Mouse (Mus musculus): Measurements from ENCODE around the gene Gli3. TPM values are rescaled to one million over a fixed set of nuclear protein-coding genes. Genes with fewer than 3 reads are reported as not detected.

Gene Gli3
- polyA plus RNA-seq, 1 experiment from 2014 or later, result 32.3 TPM

DNA sequence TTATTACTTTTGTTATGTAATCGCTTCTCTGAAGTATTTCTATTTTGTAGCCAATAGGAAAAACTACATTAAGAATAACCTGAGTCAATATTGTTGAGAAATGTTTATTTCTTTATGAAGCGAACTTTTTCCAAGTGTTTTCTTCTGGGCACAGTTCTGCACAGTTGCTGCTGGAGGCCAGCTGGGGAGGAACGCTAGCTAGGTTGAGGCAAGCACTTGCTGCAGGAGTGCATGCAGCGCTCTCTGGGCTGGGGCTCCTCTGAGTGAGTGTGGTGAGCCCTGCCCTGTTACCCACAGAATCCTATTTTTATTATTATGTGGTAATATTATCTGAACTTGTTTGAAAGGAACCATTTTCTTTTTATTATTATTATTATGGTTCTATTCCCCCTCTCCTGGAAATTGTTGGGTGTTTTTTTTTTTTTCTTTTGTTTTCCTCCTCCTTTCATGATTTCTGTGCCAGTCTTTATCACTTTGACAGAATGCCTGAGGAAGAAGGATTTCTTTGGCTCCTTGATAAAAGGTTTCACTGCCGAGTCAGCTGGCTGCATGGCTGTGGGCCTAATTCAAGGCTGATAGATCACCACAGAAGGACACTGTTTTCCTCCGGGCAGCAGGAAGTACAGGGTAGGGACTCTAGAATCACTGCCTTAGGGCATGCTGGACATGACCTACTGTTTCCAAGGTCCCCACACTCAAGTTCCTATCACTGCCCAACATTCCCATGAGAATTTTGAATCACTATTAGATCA is 225.2 kb downstream of the Gli3 start:
- no peaks in the 10 kb centered on the region for H3K27me3 ChIP-seq (ENCODE audit: insufficient read depth, poor library complexity, severe bottlenecking)
- H3K9me3 ChIP-seq, result no peaks in the 10 kb centered on the region
- H3K4me1 ChIP-seq (replicated peaks), result no peaks in the 10 kb centered on the region
- H3K4me3 ChIP-seq, result no peak overlapping the region
- DNase-seq (ENCODE audit: low spot score), result no peak
- H3K27ac ChIP-seq, result no peak overlapping the region
- H3K36me3 ChIP-seq, result 0 out of 2 replicates have a peak, but pooled peaks cover 6% of the 10 kb centered on the region
- whole genome bisulfite sequencing, result 78% methylated on average over 6 of the region's 6 CpGs

DNA sequence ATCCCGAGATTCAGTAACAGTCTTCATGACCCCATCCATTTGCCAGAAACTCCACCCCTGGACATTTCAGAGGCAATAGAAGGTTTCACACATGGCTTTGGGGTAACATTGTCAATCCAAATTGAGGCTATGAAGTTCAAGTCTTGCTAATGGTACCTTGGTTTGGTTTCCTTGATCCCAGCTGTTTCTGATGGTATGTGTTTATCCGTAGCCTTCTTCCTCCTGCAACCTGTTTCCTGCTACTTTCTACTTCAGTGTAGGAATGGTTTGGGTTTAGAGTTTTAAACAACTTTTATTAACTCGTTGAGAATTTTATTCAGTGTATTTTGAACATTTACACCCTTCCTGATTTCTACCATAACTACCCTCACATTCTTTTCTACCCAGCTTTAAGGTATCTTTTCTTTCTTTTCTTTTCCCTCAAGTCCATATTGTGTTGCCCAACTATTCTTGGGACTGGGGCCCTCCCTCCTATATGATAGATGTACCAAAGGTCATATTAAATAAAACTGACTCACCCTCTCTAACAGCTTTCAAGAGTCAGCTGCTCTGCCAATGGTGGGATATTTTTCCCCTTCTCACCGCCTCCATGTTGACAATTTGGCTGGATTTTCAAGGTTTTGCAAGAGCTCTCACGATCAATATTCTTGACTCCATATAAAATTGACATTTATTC is 225.9 kb downstream of the Gli3 start:
- Histone ChIP-seq H3K4me3 (no peak overlapping the region), H3K27ac (no peak overlapping the region), H3K36me3 (0 out of 2 replicates have a peak, but pooled peaks cover 3% of the 10 kb centered on the region), H3K4me1 (replicated peaks) (no peaks in the 10 kb centered on the region), H3K9me3 (no peaks in the 10 kb centered on the region), H3K27me3 (ENCODE audit: insufficient read depth, poor library complexity, severe bottlenecking) (no peaks in the 10 kb centered on the region)
- DNase-seq (ENCODE audit: low spot score), result no peak
- whole genome bisulfite sequencing, result 91% methylated on average over 5 of the region's 5 CpGs

DNA sequence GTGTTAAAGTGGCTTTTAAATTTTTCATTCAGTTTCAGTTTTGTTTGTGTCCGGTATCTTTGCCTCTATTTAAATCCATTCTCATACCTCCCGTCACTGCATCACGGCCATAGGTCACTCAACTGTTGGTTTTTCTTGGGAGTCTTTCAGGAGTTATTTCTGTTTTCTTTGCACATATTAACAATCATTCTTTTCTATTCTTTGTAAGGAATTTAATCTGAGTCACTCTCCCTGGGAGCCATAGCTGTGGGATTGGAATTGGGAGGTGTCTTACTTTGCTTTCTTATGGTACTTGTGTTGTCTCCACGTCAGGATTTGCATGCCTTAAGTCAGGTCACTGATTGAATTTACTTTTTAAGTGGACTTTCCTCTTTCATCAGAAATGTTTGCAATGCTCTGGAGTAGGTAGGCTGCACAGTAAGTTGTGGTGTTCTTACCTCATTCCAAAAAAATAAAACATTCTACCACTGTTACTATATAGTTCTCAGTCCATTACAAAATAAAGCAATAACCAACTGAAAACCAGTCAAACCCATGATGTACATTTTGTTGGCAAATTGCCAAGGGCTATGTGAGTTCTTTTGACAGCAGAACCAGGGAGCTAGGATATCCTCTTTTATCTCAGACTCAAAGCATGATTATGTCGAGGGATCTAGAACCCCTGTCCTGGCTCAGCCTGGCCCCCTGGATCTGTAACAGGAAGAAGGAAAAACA is 228.9 kb downstream of the Gli3 start:
- DNase-seq (ENCODE audit: low spot score), result no peak
- peaks cover 10% of the 10 kb centered on the region; the same call in 1 of the 2 replicates for H3K36me3 ChIP-seq

DNA sequence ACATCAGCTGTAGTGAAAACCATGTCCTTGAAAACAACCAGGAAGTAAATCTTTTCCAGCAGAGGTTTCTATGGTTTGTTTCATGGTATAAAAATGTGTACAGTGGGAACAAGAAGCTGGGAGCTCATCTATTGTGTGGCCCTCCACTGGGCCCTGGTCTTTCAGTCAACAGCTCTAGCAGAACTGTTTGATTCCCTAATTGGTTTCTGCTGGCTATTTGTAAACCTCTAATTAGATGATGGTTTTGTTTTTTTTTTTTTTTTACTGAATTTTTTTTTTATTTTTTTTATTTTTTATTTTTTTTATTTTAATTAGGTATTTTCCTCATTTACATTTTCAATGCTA is 229.4 kb downstream of the Gli3 start:
- no peak overlapping the region for H3K27ac ChIP-seq
- H3K4me3 ChIP-seq, result no peak overlapping the region
- no peak for DNase-seq (ENCODE audit: low spot score)
- no peaks in the 10 kb centered on the region for H3K9me3 ChIP-seq
- H3K4me1 ChIP-seq (replicated peaks), result no peaks in the 10 kb centered on the region
- H3K36me3 ChIP-seq, result peaks cover 10% of the 10 kb centered on the region; the same call in 1 of the 2 replicates
- H3K27me3 ChIP-seq (ENCODE audit: insufficient read depth, poor library complexity, severe bottlenecking), result no peaks in the 10 kb centered on the region

More for the DNA sequence above, 228.9 kb downstream of the Gli3 start:
- H3K4me1 ChIP-seq (replicated peaks), result no peaks in the 10 kb centered on the region
- H3K27ac ChIP-seq, result no peak overlapping the region
- H3K9me3 ChIP-seq, result no peaks in the 10 kb centered on the region
- 74% methylated on average over 5 of the region's 5 CpGs for WGBS
- no peaks in the 10 kb centered on the region for H3K27me3 ChIP-seq (ENCODE audit: insufficient read depth, poor library complexity, severe bottlenecking)
- no peak overlapping the region for H3K4me3 ChIP-seq

DNA sequence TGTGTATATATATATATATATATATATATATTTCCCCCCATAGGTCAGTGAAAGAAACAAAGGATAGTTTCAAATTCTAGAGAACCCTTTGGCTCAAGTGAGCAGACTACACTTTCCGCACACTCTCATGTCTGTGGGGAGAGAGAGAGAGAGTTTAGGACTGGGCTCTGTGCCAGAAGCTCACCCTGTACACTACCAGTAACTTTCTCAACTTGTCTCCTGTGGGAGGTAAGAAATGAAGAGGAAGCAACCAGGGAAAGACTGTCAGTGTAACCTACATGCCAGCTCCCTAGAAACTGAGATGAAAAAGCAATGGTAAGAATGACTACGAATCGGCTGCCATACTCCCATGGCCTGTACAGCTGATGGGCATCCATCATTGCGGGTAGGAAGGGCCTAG is 235.2 kb downstream of the Gli3 start:
- 94% methylated on average over 4 of the region's 4 CpGs for WGBS
- H3K27me3 ChIP-seq (ENCODE audit: insufficient read depth, poor library complexity, severe bottlenecking), result no peaks in the 10 kb centered on the region
- H3K4me3 ChIP-seq, result no peak overlapping the region
- no peaks in the 10 kb centered on the region for H3K9me3 ChIP-seq
- H3K4me1 ChIP-seq (replicated peaks), result no peaks in the 10 kb centered on the region
- no peak overlapping the region for H3K27ac ChIP-seq
- peaks cover 10% of the 10 kb centered on the region; the same call in 1 of the 2 replicates for H3K36me3 ChIP-seq
- no peak for DNase-seq (ENCODE audit: low spot score)

DNA sequence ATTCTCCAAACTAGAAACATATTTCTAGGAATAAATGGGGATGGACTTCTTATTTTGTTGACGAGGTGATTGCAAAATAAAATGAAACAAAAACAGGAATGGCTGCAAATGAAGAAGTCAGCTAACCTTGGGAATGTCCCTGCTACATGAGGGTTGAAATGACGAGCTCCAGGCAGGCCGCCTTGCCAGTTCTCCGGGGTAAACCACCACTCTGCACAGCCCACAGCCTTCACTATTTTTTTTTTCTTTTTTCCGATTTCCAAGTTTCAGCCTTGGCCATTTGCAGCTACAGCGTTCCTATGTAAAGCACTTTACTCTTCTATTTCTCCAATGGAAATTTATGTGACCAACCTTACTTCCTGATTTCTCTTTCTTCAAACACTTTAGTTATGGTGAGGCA is 236.1 kb downstream of the Gli3 start:
- Histone ChIP-seq H3K4me3 (no peak overlapping the region), H3K27ac (no peak overlapping the region), H3K36me3 (peaks cover 7% of the 10 kb centered on the region; the same call in 1 of the 2 replicates), H3K27me3 (ENCODE audit: insufficient read depth, poor library complexity, severe bottlenecking) (no peaks in the 10 kb centered on the region), H3K4me1 (replicated peaks) (no peaks in the 10 kb centered on the region), H3K9me3 (no peaks in the 10 kb centered on the region)
- no peak for DNase-seq (ENCODE audit: low spot score)
- 89% methylated on average over 6 of the region's 6 CpGs for WGBS

DNA sequence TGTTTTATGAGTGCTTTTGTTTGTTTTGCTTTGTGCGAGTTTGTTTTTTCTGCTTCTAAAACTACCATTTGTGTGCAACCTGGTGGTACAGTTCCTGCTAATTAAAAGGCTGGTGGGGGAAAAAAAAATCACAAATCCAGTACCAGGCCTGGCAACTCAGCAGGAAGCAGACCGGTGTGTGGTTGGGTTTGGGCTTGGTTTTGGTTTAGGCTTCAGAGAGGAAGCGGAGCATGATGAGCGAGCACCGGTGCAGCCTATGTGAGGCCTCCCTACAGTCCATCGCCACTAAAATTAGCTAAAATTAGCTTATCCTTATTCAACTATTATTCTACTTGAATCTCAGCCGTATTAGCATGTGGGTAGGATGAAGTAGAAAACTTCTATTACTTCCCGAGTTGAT is 241.6 kb downstream of the Gli3 start:
- 77% methylated on average over 8 of the region's 8 CpGs for WGBS
- H3K4me3 ChIP-seq, result no peak overlapping the region
- DNase-seq (ENCODE audit: low spot score), result no peak
- H3K4me1 ChIP-seq (replicated peaks), result peaks cover 28% of the 10 kb centered on the region
- no peaks in the 10 kb centered on the region for H3K27me3 ChIP-seq (ENCODE audit: insufficient read depth, poor library complexity, severe bottlenecking)
- no peaks in the 10 kb centered on the region for H3K9me3 ChIP-seq
- H3K36me3 ChIP-seq, result no peaks in the 10 kb centered on the region
- H3K27ac ChIP-seq, result no peak overlapping the region

DNA sequence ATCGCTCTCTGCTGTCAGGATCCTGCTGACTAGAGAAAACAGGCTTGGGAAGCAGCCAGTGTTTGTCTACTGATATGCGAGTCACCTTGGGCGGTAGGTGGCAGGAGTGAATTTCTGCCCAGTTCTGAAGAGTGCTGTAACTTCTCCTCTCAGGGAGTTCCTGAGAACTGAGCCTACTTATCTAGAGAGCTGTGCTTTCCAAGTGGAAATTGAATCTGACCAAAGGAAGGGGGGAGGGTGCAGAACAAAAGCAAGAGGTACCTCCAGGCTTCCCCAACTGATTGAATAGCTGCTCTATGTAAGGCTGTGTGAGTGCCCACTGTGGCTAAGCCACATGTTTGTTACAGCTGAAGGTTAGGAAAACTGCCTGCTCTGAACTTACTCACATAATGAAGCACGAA is 244.4 kb downstream of the Gli3 start:
- Histone ChIP-seq H3K4me3 (no peak overlapping the region), H3K27ac (peak overlapping the region; percentile 71), H3K4me1 (replicated peaks) (peaks cover 45% of the 10 kb centered on the region), H3K27me3 (ENCODE audit: insufficient read depth, poor library complexity, severe bottlenecking) (peaks cover 15% of the 10 kb centered on the region), H3K9me3 (no peaks in the 10 kb centered on the region), H3K36me3 (no peaks in the 10 kb centered on the region)
- WGBS, result 39% methylated on average over 4 of the region's 4 CpGs
- DNase-seq (ENCODE audit: low spot score), result peak; percentile 12

DNA sequence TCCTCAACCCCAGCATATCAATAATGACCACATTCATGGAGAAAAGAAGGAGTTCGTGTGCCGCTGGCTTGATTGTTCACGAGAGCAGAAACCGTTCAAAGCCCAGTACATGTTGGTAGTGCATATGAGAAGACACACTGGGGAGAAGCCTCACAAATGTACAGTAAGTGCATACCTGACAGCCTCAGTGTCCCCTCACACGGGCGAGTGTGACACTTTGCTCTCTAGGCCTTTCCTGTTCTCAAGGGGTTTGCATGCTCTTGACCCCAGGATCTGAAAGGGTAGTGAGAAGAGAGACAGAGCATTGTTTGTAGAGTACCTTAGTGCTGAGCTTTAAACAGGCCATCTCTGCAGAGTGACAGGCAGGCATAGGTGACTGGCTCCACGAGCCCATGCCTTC is 250.5 kb downstream of the Gli3 start:
- H3K4me3 ChIP-seq, result no peak overlapping the region
- peaks cover 50% of the 10 kb centered on the region for H3K4me1 ChIP-seq (replicated peaks)
- DNase-seq (ENCODE audit: low spot score), result no peak
- H3K36me3 ChIP-seq, result peaks cover 22% of the 10 kb centered on the region
- H3K27me3 ChIP-seq (ENCODE audit: insufficient read depth, poor library complexity, severe bottlenecking), result peaks cover 31% of the 10 kb centered on the region
- WGBS, result 77% methylated on average over 7 of the region's 7 CpGs
- H3K9me3 ChIP-seq, result no peaks in the 10 kb centered on the region
- H3K27ac ChIP-seq, result peak overlapping the region; percentile 75

DNA sequence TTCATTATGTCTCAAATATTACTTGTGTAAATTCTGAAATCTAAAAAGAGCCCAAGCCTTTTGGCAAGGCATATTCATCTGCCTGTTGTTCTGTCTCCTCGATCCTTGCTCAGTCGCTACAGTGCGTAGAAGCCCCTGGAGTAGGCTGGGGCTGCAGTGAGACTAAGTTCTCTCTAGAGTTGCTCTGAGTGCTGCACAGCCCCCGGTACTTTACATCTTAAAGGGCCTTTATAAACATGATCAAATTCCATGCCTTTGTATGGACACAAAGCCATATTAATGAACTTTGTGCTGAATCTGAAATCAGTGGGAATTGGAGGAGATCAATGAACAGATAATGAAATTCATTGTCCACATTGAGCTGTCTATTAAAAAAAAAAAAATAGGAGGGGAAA is 251.3 kb downstream of the Gli3 start:
- WGBS, result 28% methylated on average over 4 of the region's 4 CpGs
- Histone ChIP-seq H3K27me3 (ENCODE audit: insufficient read depth, poor library complexity, severe bottlenecking) (peaks cover 33% of the 10 kb centered on the region), H3K36me3 (peaks cover 28% of the 10 kb centered on the region), H3K27ac (peak overlapping the region; percentile 75), H3K9me3 (no peaks in the 10 kb centered on the region), H3K4me1 (replicated peaks) (peaks cover 50% of the 10 kb centered on the region), H3K4me3 (no peak overlapping the region)
- peak; percentile 13 for DNase-seq (ENCODE audit: low spot score)

DNA sequence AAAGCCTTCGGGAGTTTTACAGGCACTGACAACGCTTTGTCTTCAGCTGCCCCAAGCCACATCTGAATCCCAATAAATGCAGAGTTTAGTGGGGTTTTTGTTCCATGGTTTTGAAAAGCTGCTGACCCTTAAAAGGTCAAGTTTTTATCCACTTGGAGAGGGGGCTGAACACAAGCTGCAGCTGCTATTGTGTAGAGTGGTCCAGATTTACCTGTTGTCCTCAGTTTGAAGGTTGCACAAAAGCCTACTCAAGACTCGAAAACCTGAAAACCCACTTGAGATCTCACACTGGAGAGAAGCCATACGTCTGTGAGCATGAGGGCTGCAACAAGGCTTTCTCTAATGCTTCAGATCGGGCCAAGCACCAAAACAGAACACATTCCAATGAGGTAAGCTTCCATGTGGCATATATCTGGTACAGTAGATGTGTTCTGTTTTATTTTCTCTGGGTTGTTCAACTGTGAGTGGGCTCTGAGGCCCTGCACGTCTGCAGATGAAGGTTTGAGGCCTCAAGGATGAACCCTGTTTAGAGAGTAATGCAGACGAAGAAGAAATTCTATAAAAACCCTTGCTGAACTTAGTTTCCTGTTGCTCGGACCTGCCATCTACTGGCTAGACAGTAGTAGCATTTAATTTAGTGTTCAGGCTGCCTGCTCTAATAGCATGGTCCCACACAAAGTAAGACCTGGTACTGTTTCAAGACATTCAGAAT is 251.8 kb downstream of the Gli3 start:
- no peaks in the 10 kb centered on the region for H3K9me3 ChIP-seq
- DNase-seq (ENCODE audit: low spot score), result peak; percentile 56
- peaks cover 34% of the 10 kb centered on the region for H3K36me3 ChIP-seq
- peaks cover 45% of the 10 kb centered on the region for H3K4me1 ChIP-seq (replicated peaks)
- no peak overlapping the region for H3K4me3 ChIP-seq
- 30% methylated on average over 8 of the region's 8 CpGs for WGBS
- H3K27me3 ChIP-seq (ENCODE audit: insufficient read depth, poor library complexity, severe bottlenecking), result peaks cover 33% of the 10 kb centered on the region
- peak overlapping the region; percentile 62 for H3K27ac ChIP-seq

DNA sequence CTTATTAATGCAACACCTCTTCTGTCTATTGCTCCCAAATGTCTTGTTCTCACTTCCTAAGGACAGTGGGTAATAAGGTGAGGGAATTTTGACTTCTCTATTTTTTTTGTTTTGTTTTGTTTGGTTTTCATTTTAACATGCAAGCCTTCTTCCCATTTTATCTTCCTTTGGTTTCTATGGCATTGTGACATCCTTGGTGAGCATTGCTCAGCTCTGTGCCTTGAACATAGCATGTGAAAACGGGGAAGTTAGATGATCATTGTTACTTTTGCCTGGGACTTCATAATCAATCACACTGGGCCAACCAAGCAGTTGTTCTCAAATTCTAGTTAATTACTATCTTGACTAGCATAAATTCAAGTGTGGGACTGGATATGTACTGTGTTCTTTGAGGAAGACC is 258.4 kb downstream of the Gli3 start:
- H3K4me1 ChIP-seq (replicated peaks), result no peaks in the 10 kb centered on the region
- WGBS, result 93% methylated on average over 1 of the region's 1 CpGs
- H3K36me3 ChIP-seq, result peaks cover 95% of the 10 kb centered on the region
- no peak for DNase-seq (ENCODE audit: low spot score)
- no peaks in the 10 kb centered on the region for H3K9me3 ChIP-seq
- H3K27ac ChIP-seq, result no peak overlapping the region
- H3K27me3 ChIP-seq (ENCODE audit: insufficient read depth, poor library complexity, severe bottlenecking), result peaks cover 16% of the 10 kb centered on the region
- H3K4me3 ChIP-seq, result no peak overlapping the region

All from hindbrain, embryonic 10.5 days (tissue).